Mouse (Mus musculus) ES-Bruce4 (cell line): ENCODE data around the gene Zfp523.
"Not testable (repeated sequence)": the region's sequence is repeated elsewhere in the genome, so short reads cannot be mapped to it uniquely, and the experiment has no call there.

Experiments
- CTCF ChIP-seq: IDR thresholded peaks from one replicate; pipeline ENCODE4 v1.8.1; 2011; ENCODE audit warnings: low read depth, low read length
- POLR2A ChIP-seq: IDR thresholded peaks from one replicate; pipeline ENCODE4 v1.8.1; 2011; ENCODE audit warnings: low read length; ENCODE audit not compliant: insufficient read depth

- TF ChIP-seq CTCF, POLR2A: not testable (repeated sequence)
These were observed 45.5 kb downstream of the Zfp523 start for GRCm38 (mm10) chr17:28222463-28222862.
